Mouse (Mus musculus) thymus, adult 18-20 months (tissue): ENCODE results near the gene Rheb.
"Not testable (repeated sequence)": the region's sequence is repeated elsewhere in the genome, so short reads cannot be mapped to it uniquely, and the experiment has no call there.

Experiments
- DNase-seq, 2 experiments: peaks; one replicate each; pipeline ENCODE4 v3.0.0; 2022; ENCODE audit warnings: mixed read lengths in 2 of 2

Gene Rheb

GRCm38 (mm10) chr5:24841662-24842273, 656 bp downstream of the Rheb start:
- DNase-seq: peak in 1 of 2 experiments; percentile 32

GRCm38 (mm10) chr5:24840975-24841431, 1.4 kb downstream of the Rheb start:
- DNase-seq: no peak

- DNase-seq: no peak
These were observed 7.9 kb downstream of the Rheb start for GRCm38 (mm10) chr5:24834491-24834890.

GRCm38 (mm10) chr5:24831912-24832311, 10.5 kb downstream of the Rheb start:
- no peak for DNase-seq

- DNase-seq: no peak
These were observed 14.0 kb downstream of the Rheb start for GRCm38 (mm10) chr5:24828446-24828845.

GRCm38 (mm10) chr5:24827173-24827572, 15.3 kb downstream of the Rheb start:
- DNase-seq: no peak

- DNase-seq: no peak
These were observed 16.2 kb downstream of the Rheb start for GRCm38 (mm10) chr5:24826056-24826770.

- no peak for DNase-seq
These were observed 16.9 kb downstream of the Rheb start for GRCm38 (mm10) chr5:24825365-24826055.

- DNase-seq: no peak
These were observed 18.5 kb downstream of the Rheb start for GRCm38 (mm10) chr5:24823864-24824405.

GRCm38 (mm10) chr5:24822781-24823180, 19.6 kb downstream of the Rheb start:
- DNase-seq: no peak

GRCm38 (mm10) chr5:24822231-24822630, 20.2 kb downstream of the Rheb start:
- DNase-seq: not testable (repeated sequence)

- no peak for DNase-seq
These were observed 21.0 kb downstream of the Rheb start for GRCm38 (mm10) chr5:24821403-24821841.

- DNase-seq: no peak
These were observed 21.8 kb downstream of the Rheb start for GRCm38 (mm10) chr5:24820627-24821026.

GRCm38 (mm10) chr5:24817191-24817590, 25.2 kb downstream of the Rheb start:
- no peak for DNase-seq

GRCm38 (mm10) chr5:24813946-24814345, 28.5 kb downstream of the Rheb start:
- no peak for DNase-seq

GRCm38 (mm10) chr5:24813005-24813404, 29.4 kb downstream of the Rheb start:
- DNase-seq: no peak

- no peak for DNase-seq
These were observed 37.2 kb downstream of the Rheb start for GRCm38 (mm10) chr5:24805222-24805621.

GRCm38 (mm10) chr5:24804661-24805060, 37.8 kb downstream of the Rheb start:
- no peak for DNase-seq

GRCm38 (mm10) chr5:24801841-24802624, 40.4 kb downstream of the Rheb start:
- no peak for DNase-seq

- no peak for DNase-seq
These were observed 42.0 kb downstream of the Rheb start for GRCm38 (mm10) chr5:24800416-24800815.

- no peak for DNase-seq
These were observed 43.8 kb downstream of the Rheb start for GRCm38 (mm10) chr5:24798639-24799038.

- DNase-seq: no peak
These were observed 44.6 kb downstream of the Rheb start for GRCm38 (mm10) chr5:24797858-24798257.

- DNase-seq: no peak
These were observed 49.5 kb downstream of the Rheb start for GRCm38 (mm10) chr5:24792961-24793360.
